ENCODE assay signal across 8 mouse cellular contexts in the genomic region with DNA sequence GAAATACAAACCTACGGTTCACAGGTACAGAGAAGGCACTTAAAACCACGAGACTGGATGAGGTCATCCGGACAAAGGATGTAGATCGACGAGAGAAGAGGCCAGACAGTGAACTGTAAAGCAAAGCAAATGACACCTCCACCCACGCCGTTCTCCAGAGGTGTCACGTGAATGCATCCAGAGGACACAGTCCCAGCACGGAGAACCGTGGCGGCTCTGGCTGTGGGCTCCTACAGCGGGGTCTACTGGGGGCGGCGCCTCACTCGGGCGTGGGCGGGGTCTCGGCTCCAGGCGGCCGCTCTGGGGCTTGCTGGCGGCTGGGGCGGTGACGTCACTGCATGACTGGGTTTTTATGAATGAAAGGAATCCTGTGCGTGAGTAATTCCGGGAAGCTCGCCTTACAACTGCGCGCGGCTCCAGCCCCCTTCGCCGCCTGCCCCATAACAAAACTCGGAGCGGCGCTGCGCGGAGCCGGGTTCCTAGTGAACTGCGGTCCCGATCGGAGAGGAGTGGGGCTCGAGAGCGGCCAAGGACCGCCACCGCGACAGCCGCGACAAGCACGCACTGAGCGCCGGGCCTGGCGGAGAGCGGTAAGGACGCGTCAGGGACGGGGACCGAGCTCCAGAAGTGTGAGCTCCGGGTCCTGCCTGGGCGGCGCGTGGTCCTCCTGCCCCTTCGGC. TPM values are rescaled to one million over a fixed set of nuclear protein-coding genes. Genes with fewer than 3 reads are reported as not detected.
DNase-seq lines count a peak whose midpoint lies in the region; ATAC-seq and TF ChIP-seq lines count a peak whose summit lies in the region.

No protein-coding gene starts in this region.

- peaks cover 51% of the 10 kb centered on the region for H3K27me3 ChIP-seq in forebrain, embryonic 10.5 days (ENCODE audit: poor library complexity, severe bottlenecking)
- 0 out of 2 replicates have a peak, but pooled peaks cover 2% of the 10 kb centered on the region for H3K27me3 ChIP-seq in heart, embryonic 15.5 days
- peaks cover 14% of the 10 kb centered on the region for H3K27me3 ChIP-seq in liver, embryonic 14.5 days (ENCODE audit: control insufficient read depth, insufficient read depth, low read length)
- H3K27me3 ChIP-seq in stomach, embryonic 16.5 days (ENCODE audit: control insufficient read depth, insufficient read depth, low read length), result no peaks in the 10 kb centered on the region

- H3K9ac ChIP-seq in heart, embryonic 15.5 days, result peak overlapping the region; percentile 61
- peak overlapping the region; percentile 76 for H3K9ac ChIP-seq in liver, embryonic 14.5 days (replicated peaks)
- H3K9ac ChIP-seq in stomach, embryonic 16.5 days (ENCODE audit: low read length), result peak overlapping the region; percentile 93

- WGBS in forebrain, embryonic 10.5 days, result under 1% methylated on average over 61 of the region's 61 CpGs
- under 1% methylated on average over 61 of the region's 61 CpGs for WGBS in heart, embryonic 15.5 days
- WGBS in liver, embryonic 14.5 days (ENCODE audit: insufficient replicate concordance), result under 1% methylated on average over 61 of the region's 61 CpGs
- under 1% methylated on average over 61 of the region's 61 CpGs for WGBS in stomach, embryonic 16.5 days

- peak overlapping the region; percentile 67 for H3K4me2 ChIP-seq in heart, embryonic 15.5 days
- peak overlapping the region; percentile 85 for H3K4me2 ChIP-seq in liver, embryonic 14.5 days (ENCODE audit: low read depth)
- H3K4me2 ChIP-seq in stomach, embryonic 16.5 days (ENCODE audit: low read depth, low read length), result peak overlapping the region; percentile 79

- H3K9me3 ChIP-seq in forebrain, embryonic 10.5 days, result no peaks in the 10 kb centered on the region
- no peaks in the 10 kb centered on the region for H3K9me3 ChIP-seq in heart, embryonic 15.5 days (replicated peaks)
- no peaks in the 10 kb centered on the region for H3K9me3 ChIP-seq in liver, embryonic 14.5 days (ENCODE audit: control insufficient read depth, low read length)
- no peaks in the 10 kb centered on the region for H3K9me3 ChIP-seq in stomach, embryonic 16.5 days (replicated peaks; ENCODE audit: control insufficient read depth, low read length)

- H3K36me3 ChIP-seq in forebrain, embryonic 10.5 days (replicated peaks), result no peaks in the 10 kb centered on the region
- no peaks in the 10 kb centered on the region for H3K36me3 ChIP-seq in heart, embryonic 15.5 days
- no peaks in the 10 kb centered on the region for H3K36me3 ChIP-seq in liver, embryonic 14.5 days (replicated peaks; ENCODE audit: control insufficient read depth, insufficient read depth, low read depth)
- H3K36me3 ChIP-seq in stomach, embryonic 16.5 days (ENCODE audit: control insufficient read depth, insufficient read depth, low read length), result no peaks in the 10 kb centered on the region

- no peak for TF ChIP-seq CTCF in liver, embryonic 14.5 days (IDR thresholded peaks at IDR 0.05; ENCODE audit: low read depth)

- H3K27ac ChIP-seq in forebrain, embryonic 10.5 days, result peak overlapping the region; percentile 92
- peak overlapping the region; percentile 94 for H3K27ac ChIP-seq in heart, embryonic 15.5 days
- H3K27ac ChIP-seq in liver, embryonic 14.5 days, result peak overlapping the region; percentile 51
- peak overlapping the region; percentile 100 for H3K27ac ChIP-seq in stomach, embryonic 16.5 days (ENCODE audit: low read length)

- H3K4me1 ChIP-seq in forebrain, embryonic 10.5 days, result peaks cover 48% of the 10 kb centered on the region
- peaks cover 36% of the 10 kb centered on the region for H3K4me1 ChIP-seq in heart, embryonic 15.5 days (replicated peaks)
- peaks cover 0 to 24% of the 10 kb centered on the region in 2 experiments; a peak in 3 of 4 replicates for H3K4me1 ChIP-seq in liver, embryonic 14.5 days (replicated peaks; ENCODE audit: control insufficient read depth in 2 of 2, insufficient read depth in 2 of 2, low read length in 1 of 2)
- H3K4me1 ChIP-seq in stomach, embryonic 16.5 days (ENCODE audit: control insufficient read depth, insufficient read depth, low read length), result peaks cover 44% of the 10 kb centered on the region

- peak; percentile 83 for ATAC-seq in heart, embryonic 15.5 days (replicated peaks; ENCODE audit: insufficient number of reproducible peaks, insufficient read depth, low FRiP score, low read depth)
- peak; percentile 77 for ATAC-seq in liver, embryonic 14.5 days (ENCODE audit: insufficient read depth)
- ATAC-seq in stomach, embryonic 16.5 days (ENCODE audit: insufficient read depth, low FRiP score), result peak; percentile 77

- peak overlapping the region; percentile 88 for H3K4me3 ChIP-seq in forebrain, embryonic 10.5 days
- H3K4me3 ChIP-seq in heart, embryonic 15.5 days, result peak overlapping the region; percentile 57
- peak overlapping the region; percentile 70 to 77 for H3K4me3 ChIP-seq in liver, embryonic 14.5 days (ENCODE audit: insufficient read depth in 1 of 2, low read depth in 2 of 2, low read length in 2 of 2)
- peak overlapping the region; percentile 76 for H3K4me3 ChIP-seq in stomach, embryonic 16.5 days (replicated peaks; ENCODE audit: low read length)

- no peak for TF ChIP-seq EP300 in liver, embryonic 14.5 days (IDR thresholded peaks at IDR 0.05; ENCODE audit: low read depth)

- DNase-seq in CD8-positive naive resting alpha-beta T cell, adult 2 months (ENCODE audit: low read depth in 2 of 2, low spot score in 2 of 2), result peak; percentile 90 to 91
- DNase-seq in c-Kit-negative CD71-positive TER-119-positive erythroid progenitor cells, embryonic 14.5 days (ENCODE audit: low read depth, low spot score), result peak; percentile 33
- peak; percentile 95 for DNase-seq in forebrain, embryonic 10.5 days (ENCODE audit: extremely low spot score, low spot score)
- DNase-seq in kidney, postnatal 25 days, result peak; percentile 91 to 93
- DNase-seq in liver, embryonic 14.5 days (ENCODE audit: low read depth in 3 of 3, low spot score in 3 of 3), result peak in 2 of 3 experiments; percentile 67 to 76
- peak; percentile 94 for DNase-seq in neural tube, embryonic 10.5 days (ENCODE audit: extremely low spot score, low spot score)

RNA-seq across cellular contexts. Expression of a gene that starts 0.9 kb away (rescaled TPM):
- 1.5 and 1.6 TPM in 2 replicates for polyA plus RNA-seq in forebrain, embryonic 10.5 days (2016; fragmentation: Nextera tagmentation; extraction: Ambion mirVana)
- polyA plus RNA-seq in heart, embryonic 15.5 days (2015; fragmentation: Nextera tagmentation; extraction: Ambion mirVana), result 3.5 and 3.8 TPM in 2 replicates
- polyA plus RNA-seq in liver, embryonic 14.5 days (2012; rRNA removed), result 1.8 TPM in 2 replicates
- polyA plus RNA-seq in liver, embryonic 14.5 days (2014; fragmentation: Nextera tagmentation; extraction: Ambion mirVana), result 0.80 and 1.1 TPM in 2 replicates
- polyA plus RNA-seq in stomach, embryonic 16.5 days (2015; fragmentation: Nextera tagmentation; extraction: Ambion mirVana), result 5.2 and 6.2 TPM in 2 replicates

RNA-seq across cellular contexts. Expression of a gene that starts 19.1 kb away (rescaled TPM):
- 20.9 and 22.8 TPM in 2 replicates for polyA plus RNA-seq in forebrain, embryonic 10.5 days (2016; fragmentation: Nextera tagmentation; extraction: Ambion mirVana)
- 9.9 and 13.5 TPM in 2 replicates for polyA plus RNA-seq in heart, embryonic 15.5 days (2015; fragmentation: Nextera tagmentation; extraction: Ambion mirVana)
- 10.5 and 11.8 TPM in 2 replicates for polyA plus RNA-seq in liver, embryonic 14.5 days (2012; rRNA removed)
- polyA plus RNA-seq in liver, embryonic 14.5 days (2014; fragmentation: Nextera tagmentation; extraction: Ambion mirVana), result 7.9 and 9.9 TPM in 2 replicates
- polyA plus RNA-seq in stomach, embryonic 16.5 days (2015; fragmentation: Nextera tagmentation; extraction: Ambion mirVana), result 15.6 and 20.9 TPM in 2 replicates

RNA-seq across cellular contexts. Expression of a gene that starts 56.1 kb away (rescaled TPM):
- 50.0 and 56.1 TPM in 2 replicates for polyA plus RNA-seq in forebrain, embryonic 10.5 days (2016; fragmentation: Nextera tagmentation; extraction: Ambion mirVana)
- 58.3 and 83.8 TPM in 2 replicates for polyA plus RNA-seq in heart, embryonic 15.5 days (2015; fragmentation: Nextera tagmentation; extraction: Ambion mirVana)
- 7.2 and 10.3 TPM in 2 replicates for polyA plus RNA-seq in liver, embryonic 14.5 days (2012; rRNA removed)
- polyA plus RNA-seq in liver, embryonic 14.5 days (2014; fragmentation: Nextera tagmentation; extraction: Ambion mirVana), result 5.7 and 8.6 TPM in 2 replicates
- 52.7 and 59.6 TPM in 2 replicates for polyA plus RNA-seq in stomach, embryonic 16.5 days (2015; fragmentation: Nextera tagmentation; extraction: Ambion mirVana)

Comparison
In these comparisons a context has a peak if more than half of its experiments do, and no peak if none do; other contexts are left out.
1. Peak in every context shown above with its lines: DNase-seq, ATAC-seq, H3K4me3 ChIP-seq and H3K27ac ChIP-seq.
2. DNase-seq: peak in every context shown above with its lines; median percentile 95 in forebrain, embryonic 10.5 days; 94 in neural tube, embryonic 10.5 days; 92 in kidney, postnatal 25 days; 90 in CD8-positive naive resting alpha-beta T cell, adult 2 months; 72 in liver, embryonic 14.5 days; 33 in c-Kit-negative CD71-positive TER-119-positive erythroid progenitor cells, embryonic 14.5 days.